Mouse (Mus musculus): ENCODE data around the gene Mturn. TPM values are rescaled to one million over a fixed set of nuclear protein-coding genes. Genes with fewer than 3 reads are reported as not detected.

Mturn gene
- polyA plus RNA-seq, 1 experiment from 2014 or later: 7.0 TPM

DNA sequence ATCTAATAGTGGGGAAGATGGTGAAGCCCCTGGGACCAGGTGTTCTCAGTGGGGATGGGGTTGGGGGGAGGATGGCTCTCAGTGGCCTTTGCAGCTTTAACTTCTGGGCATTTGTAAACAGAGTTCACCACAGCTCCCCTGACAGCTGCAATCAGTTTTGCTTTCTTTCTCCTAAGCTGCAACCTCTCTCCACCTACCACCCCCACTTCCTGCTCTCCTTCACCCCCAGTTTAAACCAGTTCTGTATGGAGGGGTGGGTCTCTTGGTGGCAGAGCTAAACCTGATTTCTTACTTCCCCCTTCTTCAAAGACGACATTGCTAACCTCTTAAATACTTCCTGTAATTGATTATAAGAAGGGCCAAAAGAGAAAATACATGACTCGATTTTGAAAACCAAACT lies 34.3 kb downstream of the Mturn start:
- no peak overlapping the region for H3K9ac ChIP-seq (ENCODE audit: low read length)
- no peak overlapping the region for H3K4me2 ChIP-seq (ENCODE audit: low read depth, severe bottlenecking)
- H3K36me3 ChIP-seq (ENCODE audit: control insufficient read depth, insufficient read depth, low read length): no peaks in the 10 kb centered on the region
- 37% methylated on average over 2 of the region's 2 CpGs for WGBS
- no peak overlapping the region for H3K27ac ChIP-seq (replicated peaks; ENCODE audit: low read depth, low read length)
- no peak for DNase-seq (ENCODE audit: low spot score)
- ATAC-seq (ENCODE audit: insufficient number of reproducible peaks, low FRiP score, low TSS enrichment, low read depth): no peak
- no peaks in the 10 kb centered on the region for H3K9me3 ChIP-seq (ENCODE audit: control insufficient read depth, low read length)
- H3K4me1 ChIP-seq (ENCODE audit: control insufficient read depth, insufficient read depth, low read length): no peaks in the 10 kb centered on the region
- H3K4me3 ChIP-seq (ENCODE audit: low read depth, low read length): no peak overlapping the region
- no peaks in the 10 kb centered on the region for H3K27me3 ChIP-seq (ENCODE audit: control insufficient read depth, insufficient read depth, low read length)

DNA sequence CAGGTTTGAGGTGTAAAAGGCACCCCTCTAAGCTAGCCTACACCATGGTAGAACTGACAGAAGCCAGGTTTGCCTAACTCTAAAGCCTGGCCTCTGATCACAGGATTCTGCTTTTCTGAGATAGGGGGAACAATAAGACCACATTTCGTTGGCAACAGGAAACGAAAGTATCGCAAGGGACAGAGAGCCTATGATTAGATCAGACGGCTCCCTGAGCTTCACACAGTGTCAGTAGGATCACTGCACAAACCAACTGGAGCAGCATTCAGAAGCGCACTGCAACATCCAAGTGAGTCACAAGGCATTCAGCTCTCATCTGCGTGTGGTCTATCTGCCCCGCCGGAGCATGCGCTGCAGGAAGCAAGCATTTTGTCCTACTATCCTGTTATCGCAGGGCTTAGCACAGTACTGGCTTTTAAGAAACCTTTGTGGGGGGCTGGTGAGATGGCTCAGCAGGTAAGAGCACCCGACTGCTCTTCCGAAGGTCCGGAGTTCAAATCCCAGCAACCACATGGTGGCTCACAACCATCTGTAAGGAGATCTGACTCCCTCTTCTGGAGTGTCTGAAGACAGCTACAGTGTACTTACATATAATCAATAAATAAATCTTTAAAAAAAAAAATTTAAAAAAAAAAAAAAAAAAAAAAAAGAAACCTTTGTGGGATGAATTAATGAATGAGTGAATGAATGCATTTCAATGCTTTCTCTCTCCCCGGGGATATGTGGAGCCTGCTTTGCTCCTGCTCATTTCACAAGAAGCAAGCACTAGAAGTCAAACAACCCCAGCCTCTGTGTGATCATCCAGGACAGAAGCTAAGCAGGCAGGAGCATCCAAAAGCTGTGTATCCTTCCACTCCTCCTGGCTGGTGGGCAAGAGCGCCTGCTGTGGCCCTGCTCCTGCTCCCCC lies 37.6 kb downstream of the Mturn start:
- H3K9ac ChIP-seq (ENCODE audit: low read length): no peak overlapping the region
- no peaks in the 10 kb centered on the region for H3K36me3 ChIP-seq (ENCODE audit: control insufficient read depth, insufficient read depth, low read length)
- H3K27ac ChIP-seq (replicated peaks; ENCODE audit: low read depth, low read length): no peak overlapping the region
- H3K4me1 ChIP-seq (ENCODE audit: control insufficient read depth, insufficient read depth, low read length): no peaks in the 10 kb centered on the region
- no peak overlapping the region for H3K4me2 ChIP-seq (ENCODE audit: low read depth, severe bottlenecking)
- WGBS: 85% methylated on average over 15 of the region's 15 CpGs
- H3K4me3 ChIP-seq (ENCODE audit: low read depth, low read length): no peak overlapping the region
- DNase-seq (ENCODE audit: low spot score) (no peak), ATAC-seq (ENCODE audit: insufficient number of reproducible peaks, low FRiP score, low TSS enrichment, low read depth) (no peak)
- no peaks in the 10 kb centered on the region for H3K9me3 ChIP-seq (ENCODE audit: control insufficient read depth, low read length)
- no peaks in the 10 kb centered on the region for H3K27me3 ChIP-seq (ENCODE audit: control insufficient read depth, insufficient read depth, low read length)

- WGBS: 43% methylated on average over 14 of the region's 14 CpGs
- H3K9ac ChIP-seq (ENCODE audit: low read length): no peak overlapping the region
- ATAC-seq (ENCODE audit: insufficient number of reproducible peaks, low FRiP score, low TSS enrichment, low read depth): no peak
- no peak overlapping the region for H3K4me3 ChIP-seq (ENCODE audit: low read depth, low read length)
- H3K4me1 ChIP-seq (ENCODE audit: control insufficient read depth, insufficient read depth, low read length): no peaks in the 10 kb centered on the region
- H3K9me3 ChIP-seq (ENCODE audit: control insufficient read depth, low read length): no peaks in the 10 kb centered on the region
- no peaks in the 10 kb centered on the region for H3K27me3 ChIP-seq (ENCODE audit: control insufficient read depth, insufficient read depth, low read length)
- DNase-seq (ENCODE audit: low spot score): no peak
- no peak overlapping the region for H3K27ac ChIP-seq (replicated peaks; ENCODE audit: low read depth, low read length)
- H3K36me3 ChIP-seq (ENCODE audit: control insufficient read depth, insufficient read depth, low read length): no peaks in the 10 kb centered on the region
- no peak overlapping the region for H3K4me2 ChIP-seq (ENCODE audit: low read depth, severe bottlenecking)
Observed at GRCm38 (mm10) chr6:54719686-54720310, 38.4 kb downstream of the Mturn start.

DNA sequence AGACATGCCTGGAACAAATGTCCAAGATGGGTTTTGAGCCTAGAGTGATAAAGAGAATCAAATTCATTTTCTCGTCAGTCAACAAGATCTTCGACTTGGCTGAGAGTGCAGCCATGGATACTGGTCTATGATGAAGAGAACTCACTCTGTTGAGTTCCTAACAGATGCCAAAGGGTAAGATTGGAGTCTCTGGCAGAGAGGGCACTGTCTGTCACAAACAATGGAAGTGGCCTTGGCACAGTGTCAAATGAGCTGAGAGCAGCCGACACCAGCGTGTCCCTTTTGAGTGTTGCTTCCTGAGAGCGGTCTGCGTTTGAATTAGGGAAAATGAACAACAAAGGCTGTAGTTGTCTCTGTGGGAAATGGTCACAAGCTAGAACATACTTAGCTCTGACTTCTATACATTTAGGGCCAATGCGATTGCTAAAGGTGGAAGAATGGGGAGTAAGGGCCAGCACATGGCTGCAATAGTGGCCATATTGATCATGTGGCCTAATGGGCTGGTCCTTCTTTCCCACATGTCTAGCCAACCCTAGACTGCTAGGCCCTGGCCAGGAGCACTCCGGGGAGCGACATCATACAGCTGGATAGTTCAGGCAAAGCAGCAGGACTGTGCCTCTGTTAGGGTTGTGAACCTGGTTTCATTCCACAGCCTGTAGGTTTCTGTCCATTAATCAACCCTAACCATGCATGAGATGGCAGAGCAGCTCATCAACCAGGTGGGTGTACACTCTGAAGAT lies 39.3 kb downstream of the Mturn start:
- Histone ChIP-seq H3K4me3 (ENCODE audit: low read depth, low read length) (no peak overlapping the region), H3K9me3 (ENCODE audit: control insufficient read depth, low read length) (no peaks in the 10 kb centered on the region), H3K36me3 (ENCODE audit: control insufficient read depth, insufficient read depth, low read length) (no peaks in the 10 kb centered on the region), H3K27ac (replicated peaks; ENCODE audit: low read depth, low read length) (no peak overlapping the region), H3K4me1 (ENCODE audit: control insufficient read depth, insufficient read depth, low read length) (no peaks in the 10 kb centered on the region), H3K4me2 (ENCODE audit: low read depth, severe bottlenecking) (no peak overlapping the region), H3K9ac (ENCODE audit: low read length) (no peak overlapping the region), H3K27me3 (ENCODE audit: control insufficient read depth, insufficient read depth, low read length) (no peaks in the 10 kb centered on the region)
- ATAC-seq (ENCODE audit: insufficient number of reproducible peaks, low FRiP score, low TSS enrichment, low read depth) (no peak), DNase-seq (ENCODE audit: low spot score) (no peak)
- WGBS: 92% methylated on average over 9 of the region's 9 CpGs

- ATAC-seq (ENCODE audit: insufficient number of reproducible peaks, low FRiP score, low TSS enrichment, low read depth) (no peak), DNase-seq (ENCODE audit: low spot score) (no peak)
- Histone ChIP-seq H3K9me3 (ENCODE audit: control insufficient read depth, low read length) (no peaks in the 10 kb centered on the region), H3K4me1 (ENCODE audit: control insufficient read depth, insufficient read depth, low read length) (no peaks in the 10 kb centered on the region), H3K27me3 (ENCODE audit: control insufficient read depth, insufficient read depth, low read length) (no peaks in the 10 kb centered on the region), H3K27ac (replicated peaks; ENCODE audit: low read depth, low read length) (no peak overlapping the region), H3K4me2 (ENCODE audit: low read depth, severe bottlenecking) (no peak overlapping the region), H3K4me3 (ENCODE audit: low read depth, low read length) (no peak overlapping the region), H3K9ac (ENCODE audit: low read length) (no peak overlapping the region), H3K36me3 (ENCODE audit: control insufficient read depth, insufficient read depth, low read length) (no peaks in the 10 kb centered on the region)
- 92% methylated on average over 4 of the region's 4 CpGs for WGBS
Observed at GRCm38 (mm10) chr6:54721252-54721635, 39.8 kb downstream of the Mturn start.

- Histone ChIP-seq H3K9me3 (ENCODE audit: control insufficient read depth, low read length) (no peaks in the 10 kb centered on the region), H3K4me2 (ENCODE audit: low read depth, severe bottlenecking) (no peak overlapping the region), H3K27ac (replicated peaks; ENCODE audit: low read depth, low read length) (no peak overlapping the region), H3K9ac (ENCODE audit: low read length) (no peak overlapping the region), H3K4me3 (ENCODE audit: low read depth, low read length) (no peak overlapping the region), H3K36me3 (ENCODE audit: control insufficient read depth, insufficient read depth, low read length) (no peaks in the 10 kb centered on the region), H3K4me1 (ENCODE audit: control insufficient read depth, insufficient read depth, low read length) (no peaks in the 10 kb centered on the region), H3K27me3 (ENCODE audit: control insufficient read depth, insufficient read depth, low read length) (no peaks in the 10 kb centered on the region)
- WGBS: 91% methylated on average over 6 of the region's 6 CpGs
- ATAC-seq (ENCODE audit: insufficient number of reproducible peaks, low FRiP score, low TSS enrichment, low read depth) (no peak), DNase-seq (ENCODE audit: low spot score) (no peak)
Observed at GRCm38 (mm10) chr6:54726309-54726708, 44.9 kb downstream of the Mturn start.

DNA sequence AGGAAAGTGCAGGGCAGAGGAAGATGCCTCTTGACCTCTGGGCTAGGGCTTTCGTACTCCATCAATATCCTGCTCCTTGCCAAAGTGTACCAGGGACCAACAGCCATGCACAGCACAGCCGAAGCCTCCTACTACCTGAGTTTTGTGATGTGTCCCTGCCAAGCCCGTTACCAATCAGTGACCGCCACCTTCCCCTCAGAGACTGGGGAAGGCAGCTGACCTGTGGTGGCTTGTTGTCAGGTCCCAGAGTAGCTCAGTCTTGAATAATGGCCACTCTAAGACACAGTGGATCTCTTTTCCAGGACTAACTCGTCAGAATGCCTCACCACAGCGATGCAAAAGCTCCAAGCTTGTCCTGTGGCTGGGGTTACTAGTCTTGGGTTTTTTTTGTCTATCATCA lies 45.4 kb downstream of the Mturn start:
- H3K4me3 ChIP-seq (ENCODE audit: low read depth, low read length): no peak overlapping the region
- H3K4me2 ChIP-seq (ENCODE audit: low read depth, severe bottlenecking): no peak overlapping the region
- no peak overlapping the region for H3K9ac ChIP-seq (ENCODE audit: low read length)
- 84% methylated on average over 6 of the region's 6 CpGs for WGBS
- DNase-seq (ENCODE audit: low spot score): no peak
- no peak overlapping the region for H3K27ac ChIP-seq (replicated peaks; ENCODE audit: low read depth, low read length)
- H3K27me3 ChIP-seq (ENCODE audit: control insufficient read depth, insufficient read depth, low read length): no peaks in the 10 kb centered on the region
- H3K36me3 ChIP-seq (ENCODE audit: control insufficient read depth, insufficient read depth, low read length): no peaks in the 10 kb centered on the region
- no peak for ATAC-seq (ENCODE audit: insufficient number of reproducible peaks, low FRiP score, low TSS enrichment, low read depth)
- H3K9me3 ChIP-seq (ENCODE audit: control insufficient read depth, low read length): no peaks in the 10 kb centered on the region
- H3K4me1 ChIP-seq (ENCODE audit: control insufficient read depth, insufficient read depth, low read length): no peaks in the 10 kb centered on the region

DNA sequence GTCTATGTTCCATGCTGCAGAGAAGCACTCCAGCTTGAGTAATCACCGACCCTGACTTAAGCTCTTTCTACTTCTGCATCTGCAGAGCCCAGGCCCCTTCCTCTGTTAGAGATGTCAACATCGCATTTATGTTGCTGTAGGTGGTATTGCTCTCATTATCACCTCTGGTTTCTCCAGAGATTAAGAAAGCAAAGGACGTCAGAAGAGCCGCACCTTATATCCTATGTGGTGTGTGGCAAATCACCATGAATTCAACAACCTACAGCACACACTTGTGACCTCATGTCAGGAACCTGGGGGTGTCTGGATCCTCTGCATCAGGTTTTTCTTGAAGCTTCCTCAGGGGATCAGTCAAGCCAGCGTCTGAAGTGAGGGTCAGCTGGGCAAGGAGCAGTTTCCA lies 46.0 kb downstream of the Mturn start:
- H3K27ac ChIP-seq (replicated peaks; ENCODE audit: low read depth, low read length): no peak overlapping the region
- WGBS: 77% methylated on average over 5 of the region's 5 CpGs
- H3K27me3 ChIP-seq (ENCODE audit: control insufficient read depth, insufficient read depth, low read length): no peaks in the 10 kb centered on the region
- no peaks in the 10 kb centered on the region for H3K9me3 ChIP-seq (ENCODE audit: control insufficient read depth, low read length)
- ATAC-seq (ENCODE audit: insufficient number of reproducible peaks, low FRiP score, low TSS enrichment, low read depth) (no peak), DNase-seq (ENCODE audit: low spot score) (no peak)
- no peak overlapping the region for H3K4me2 ChIP-seq (ENCODE audit: low read depth, severe bottlenecking)
- no peaks in the 10 kb centered on the region for H3K36me3 ChIP-seq (ENCODE audit: control insufficient read depth, insufficient read depth, low read length)
- H3K9ac ChIP-seq (ENCODE audit: low read length): no peak overlapping the region
- no peak overlapping the region for H3K4me3 ChIP-seq (ENCODE audit: low read depth, low read length)
- H3K4me1 ChIP-seq (ENCODE audit: control insufficient read depth, insufficient read depth, low read length): no peaks in the 10 kb centered on the region
